Mouse (Mus musculus): ENCODE measurements around the gene Lrrc17.
"Not testable (repeated sequence)": the region's sequence is repeated elsewhere in the genome, so short reads cannot be mapped to it uniquely, and the experiment has no call there.

Lrrc17 gene

GRCm38 (mm10) chr5:21542226-21542625, 1.1 kb upstream of the Lrrc17 start:
- DNase-seq (ENCODE audit: low spot score), result no peak

- no peak for DNase-seq (ENCODE audit: low spot score)
Observed at GRCm38 (mm10) chr5:21544821-21545220, 1.5 kb downstream of the Lrrc17 start.

GRCm38 (mm10) chr5:21545227-21545626, 1.9 kb downstream of the Lrrc17 start:
- DNase-seq (ENCODE audit: low spot score), result no peak

GRCm38 (mm10) chr5:21545786-21546185, 2.4 kb downstream of the Lrrc17 start:
- no peak for DNase-seq (ENCODE audit: low spot score)

GRCm38 (mm10) chr5:21547005-21547404, 3.6 kb downstream of the Lrrc17 start:
- DNase-seq (ENCODE audit: low spot score), result no peak

- DNase-seq (ENCODE audit: low spot score), result no peak
Observed at GRCm38 (mm10) chr5:21553685-21554084, 10.3 kb downstream of the Lrrc17 start.

GRCm38 (mm10) chr5:21554732-21555131, 11.4 kb downstream of the Lrrc17 start:
- DNase-seq (ENCODE audit: low spot score), result no peak

- DNase-seq (ENCODE audit: low spot score), result no peak
Observed at GRCm38 (mm10) chr5:21556502-21556901, 13.1 kb downstream of the Lrrc17 start.

- DNase-seq (ENCODE audit: low spot score), result no peak
Observed at GRCm38 (mm10) chr5:21563936-21564335, 20.6 kb downstream of the Lrrc17 start.

GRCm38 (mm10) chr5:21565392-21566065, 22.2 kb downstream of the Lrrc17 start:
- DNase-seq (ENCODE audit: low spot score), result no peak

- no peak for DNase-seq (ENCODE audit: low spot score)
Observed at GRCm38 (mm10) chr5:21567784-21568183, 24.4 kb downstream of the Lrrc17 start.

GRCm38 (mm10) chr5:21572764-21573416, 29.5 kb downstream of the Lrrc17 start:
- no peak for DNase-seq (ENCODE audit: low spot score)

GRCm38 (mm10) chr5:21574386-21575209, 31.2 kb downstream of the Lrrc17 start:
- no peak for DNase-seq (ENCODE audit: low spot score)

- DNase-seq (ENCODE audit: low spot score), result no peak
Observed at GRCm38 (mm10) chr5:21575210-21575550, 31.8 kb downstream of the Lrrc17 start.

- no peak for DNase-seq (ENCODE audit: low spot score)
Observed at GRCm38 (mm10) chr5:21578136-21578535, 34.8 kb downstream of the Lrrc17 start.

GRCm38 (mm10) chr5:21586763-21587162, 43.4 kb downstream of the Lrrc17 start:
- DNase-seq (ENCODE audit: low spot score), result no peak

GRCm38 (mm10) chr5:21587683-21588082, 44.3 kb downstream of the Lrrc17 start:
- DNase-seq (ENCODE audit: low spot score), result no peak

- no peak for DNase-seq (ENCODE audit: low spot score)
Observed at GRCm38 (mm10) chr5:21588220-21588619, 44.9 kb downstream of the Lrrc17 start.

- no peak for DNase-seq (ENCODE audit: low spot score)
Observed at GRCm38 (mm10) chr5:21592106-21592505, 48.7 kb downstream of the Lrrc17 start.

GRCm38 (mm10) chr5:21593201-21593709, 49.9 kb downstream of the Lrrc17 start:
- DNase-seq (ENCODE audit: low spot score), result no peak

GRCm38 (mm10) chr5:21599536-21599935, 56.2 kb downstream of the Lrrc17 start:
- DNase-seq (ENCODE audit: low spot score), result not testable (repeated sequence)

GRCm38 (mm10) chr5:21599961-21600360, 56.6 kb downstream of the Lrrc17 start:
- DNase-seq (ENCODE audit: low spot score), result no peak

GRCm38 (mm10) chr5:21605936-21606335, 62.6 kb downstream of the Lrrc17 start:
- no peak for DNase-seq (ENCODE audit: low spot score)

All from left cerebral cortex, adult 11 months (tissue).